Mouse (Mus musculus) right cerebral cortex, postnatal 36 days (tissue): ENCODE data around the gene Phip.

Experiments used
- DNase-seq, 2 experiments: peaks; one replicate each; pipeline ENCODE4 v3.0.0; 2022; ENCODE audit warnings: low spot score in 2 of 2, mixed read lengths in 1 of 2

Phip gene

DNA sequence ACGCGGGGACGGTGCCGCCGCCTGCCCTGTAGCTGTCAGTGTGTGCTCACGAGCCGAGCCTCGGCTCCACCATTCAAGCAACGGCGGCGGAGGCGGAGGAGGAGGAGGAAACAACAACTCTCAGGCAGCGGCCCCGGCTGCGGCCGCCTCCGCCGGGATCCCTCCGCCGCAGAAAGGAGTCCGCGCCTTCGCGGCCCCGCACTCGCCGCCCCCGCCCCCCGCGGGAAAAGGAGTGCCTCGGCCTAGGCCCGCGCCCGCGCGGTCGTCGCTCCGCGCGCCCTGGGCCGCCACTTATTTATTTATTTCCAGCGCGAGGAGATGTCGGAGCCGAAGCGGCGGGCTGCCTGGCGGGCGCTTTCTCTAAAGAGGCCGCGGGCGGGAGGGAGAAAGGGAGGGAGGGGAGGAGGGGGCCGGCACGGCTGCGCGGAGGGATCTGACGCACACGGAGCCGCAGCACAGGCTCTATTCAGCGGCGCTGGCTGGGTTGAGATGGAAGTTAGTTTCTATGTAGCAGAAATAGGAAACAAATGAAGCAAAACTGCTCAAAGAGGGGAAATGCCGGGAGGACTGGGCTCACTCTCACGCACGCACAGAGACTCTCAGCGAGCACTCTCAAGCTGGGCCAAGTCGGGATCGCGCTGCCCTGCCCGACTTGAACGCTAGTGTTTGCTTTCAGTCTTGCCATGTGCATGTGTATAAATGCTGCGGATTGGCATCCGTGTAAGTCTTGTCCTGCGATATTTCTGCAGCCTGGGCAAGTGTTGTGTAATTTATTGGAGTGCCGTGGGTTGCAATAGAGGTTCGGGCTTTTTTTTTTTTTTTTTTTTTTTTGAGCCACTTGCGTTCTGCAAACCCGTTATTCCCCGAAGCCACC is at the start of gene Phip:
Gene Phip, minus strand, starts transcription at position 175 of the 874 bp plus-strand sequence.
- peak; percentile 84 to 90 for DNase-seq

GRCm38 (mm10) chr9:83023724-83024123 is 48.4 kb upstream of the Phip start:
- DNase-seq: no peak

- no peak for DNase-seq
These were observed 39.2 kb upstream of the Phip start for GRCm38 (mm10) chr9:83014516-83014915.

DNA sequence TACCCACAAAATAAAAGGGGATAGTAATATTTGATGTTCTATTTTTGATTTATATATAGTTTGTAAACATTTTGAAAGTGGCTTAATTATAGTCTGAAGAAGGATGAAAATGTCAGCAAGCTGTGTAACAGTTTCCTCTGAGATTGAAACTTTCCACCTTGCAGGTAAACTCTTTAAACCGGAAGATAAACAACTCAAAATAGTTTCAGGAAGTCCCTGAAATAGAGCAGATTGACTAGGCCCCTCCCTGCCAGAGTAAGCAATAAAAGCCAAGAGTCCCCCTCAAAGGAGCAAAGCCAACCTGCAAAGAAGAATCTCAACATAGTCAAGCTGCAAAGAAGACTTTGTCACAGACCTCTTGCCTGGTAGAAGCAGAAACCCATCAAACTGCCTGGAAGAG is 33.0 kb upstream of the Phip start:
- DNase-seq: no peak

- DNase-seq: no peak
These were observed 26.0 kb upstream of the Phip start for GRCm38 (mm10) chr9:83001342-83001741.

- DNase-seq: no peak
These were observed 22.6 kb upstream of the Phip start for GRCm38 (mm10) chr9:82997765-82998500.

DNA sequence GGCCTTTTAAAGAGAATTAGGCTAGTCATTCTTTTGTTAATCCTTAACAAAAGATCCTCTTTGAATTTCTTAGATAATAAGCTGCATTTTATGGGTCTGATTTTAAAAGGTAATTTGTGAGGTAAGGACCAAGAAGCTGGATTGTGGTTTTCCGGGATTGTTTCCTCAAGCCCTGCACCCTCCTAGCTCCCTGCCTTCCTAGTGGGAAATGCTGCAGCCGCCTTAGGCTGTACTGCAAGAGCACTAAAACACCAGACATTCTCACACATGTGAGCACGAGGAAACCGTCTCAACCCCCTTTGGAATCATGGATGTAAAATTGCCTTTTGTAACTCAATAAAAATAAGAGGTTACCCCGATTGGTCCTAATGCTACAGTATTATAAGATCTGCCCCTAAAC is 1.6 kb upstream of the Phip start:
- no peak for DNase-seq

DNA sequence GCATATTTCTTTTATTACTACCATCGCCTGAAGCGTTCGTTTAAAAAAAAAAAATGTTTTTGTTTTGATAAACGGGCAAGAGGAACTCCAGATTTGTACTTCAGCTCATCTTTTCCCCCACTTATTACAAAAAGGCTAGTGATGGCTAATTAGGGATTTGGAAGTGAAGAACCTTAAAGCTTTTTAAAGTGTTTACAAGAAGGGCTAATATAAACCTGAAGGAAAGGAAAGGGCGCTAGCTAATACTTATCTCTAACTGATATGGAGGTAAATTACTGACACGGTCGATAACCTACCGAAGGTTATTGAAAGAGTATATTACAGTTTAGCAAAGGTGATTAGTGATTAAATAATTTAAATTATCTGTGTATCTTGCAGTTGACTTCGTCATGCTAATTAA is 903 bp upstream of the Phip start:
- no peak for DNase-seq

DNA sequence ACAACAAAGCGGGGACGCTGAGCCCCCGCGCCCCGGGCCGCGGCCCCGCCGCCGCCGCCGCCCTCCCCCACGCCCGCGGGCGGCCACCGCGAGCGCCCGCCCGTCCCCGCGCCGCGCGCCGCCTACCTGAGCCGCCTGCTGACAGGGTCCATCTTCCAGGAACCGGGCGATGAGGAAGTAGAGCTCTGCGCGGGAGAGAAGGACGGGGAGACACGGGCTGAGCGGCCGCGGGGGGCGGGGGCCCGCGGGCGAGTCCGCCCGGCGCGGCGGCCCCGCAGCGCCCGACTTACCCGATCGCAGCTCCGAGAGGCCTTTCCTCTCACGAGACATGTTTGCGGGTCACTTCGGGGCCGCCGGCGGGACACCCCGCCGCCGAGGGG is 364 bp downstream of the Phip start:
- DNase-seq: no peak

- DNase-seq: peak; percentile 87 to 88
These were observed 992 bp downstream of the Phip start for GRCm38 (mm10) chr9:82974187-82974861.

GRCm38 (mm10) chr9:82973321-82973892 is 1.9 kb downstream of the Phip start:
- DNase-seq: no peak

- no peak for DNase-seq
These were observed 3.9 kb downstream of the Phip start for GRCm38 (mm10) chr9:82971433-82971832.

GRCm38 (mm10) chr9:82967076-82967621 is 8.2 kb downstream of the Phip start:
- DNase-seq: no peak

DNA sequence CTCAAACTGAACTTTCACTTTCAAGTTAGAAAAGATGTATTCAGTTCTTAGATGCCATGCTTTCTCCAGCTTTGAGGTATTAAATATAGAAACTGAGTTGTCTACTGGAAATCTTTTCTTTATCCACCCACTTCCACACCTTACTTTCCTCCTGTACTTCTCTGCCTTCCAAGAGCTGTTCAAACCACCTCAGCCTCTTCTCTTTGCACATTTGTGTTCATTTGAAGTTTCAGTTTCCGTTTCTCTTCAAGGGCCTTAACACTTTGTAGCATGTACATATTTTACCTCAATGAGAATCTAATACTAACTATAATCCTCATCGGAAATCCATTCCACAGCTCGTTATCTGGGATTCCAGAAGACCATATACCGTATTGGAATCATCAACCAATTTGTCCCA is 11.3 kb downstream of the Phip start:
- DNase-seq: no peak

- DNase-seq: no peak
These were observed 14.0 kb downstream of the Phip start for GRCm38 (mm10) chr9:82961352-82961751.

GRCm38 (mm10) chr9:82955267-82955666 is 20.0 kb downstream of the Phip start:
- no peak for DNase-seq

DNA sequence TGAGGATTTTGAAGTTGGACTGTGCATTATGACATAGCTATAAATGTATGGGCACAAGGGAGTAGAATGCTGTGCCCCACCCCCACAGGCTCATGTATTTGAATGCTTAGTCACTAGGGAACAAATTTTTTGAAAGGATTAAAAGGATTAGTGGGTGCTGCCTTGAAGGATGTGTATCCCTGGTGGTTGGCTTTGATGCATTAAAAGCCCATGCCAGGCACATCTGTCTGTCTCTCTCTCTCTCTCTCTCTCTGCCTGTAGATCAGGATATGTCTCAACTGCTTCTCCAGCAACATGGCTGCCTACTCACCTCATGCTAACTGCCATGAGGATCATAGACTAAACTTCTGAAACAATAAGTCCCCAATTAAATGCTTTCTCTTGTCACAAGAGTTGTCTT is 23.0 kb downstream of the Phip start:
- no peak for DNase-seq

- DNase-seq: no peak
These were observed 23.8 kb downstream of the Phip start for GRCm38 (mm10) chr9:82951435-82952004.

DNA sequence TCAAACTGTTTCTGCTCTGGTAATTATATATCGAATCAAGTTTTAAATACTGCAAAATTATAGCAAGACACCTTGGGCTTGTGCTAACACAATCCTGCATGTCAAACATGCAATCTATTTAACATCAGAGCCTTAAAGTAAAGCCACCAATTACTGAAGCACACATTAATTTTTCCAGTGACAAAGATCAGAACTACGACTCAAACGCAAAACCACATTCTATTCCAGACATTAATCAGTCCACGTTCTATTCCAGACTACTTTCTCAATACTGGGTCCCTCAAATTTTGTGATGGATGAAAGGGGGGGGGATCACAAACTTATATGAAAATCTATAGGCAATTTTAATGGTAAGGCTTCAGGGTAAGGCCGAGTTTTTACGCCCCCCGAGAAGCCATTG is 68.1 kb downstream of the Phip start:
- no peak for DNase-seq

DNA sequence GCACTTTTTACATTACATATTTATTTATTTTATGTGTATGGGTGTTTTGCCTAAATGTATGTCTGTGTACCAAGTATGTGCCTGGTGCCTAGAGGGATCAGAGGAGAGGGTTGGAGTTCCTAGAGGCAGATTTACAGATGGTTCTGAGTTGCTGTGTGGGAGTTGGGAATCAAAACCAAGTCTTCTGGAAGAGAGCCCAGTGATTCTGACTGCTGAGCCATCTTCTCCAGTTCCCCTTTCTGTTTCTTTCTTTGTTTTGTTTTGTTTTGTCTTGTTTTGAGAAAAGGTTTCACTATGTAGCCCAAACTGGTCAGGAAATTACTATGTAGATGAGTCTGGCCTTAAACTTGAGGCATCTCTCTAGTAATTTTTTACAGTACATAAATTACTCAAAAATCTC is 86.7 kb downstream of the Phip start:
- DNase-seq: peak in 1 of 2 experiments; percentile 23

- no peak for DNase-seq
These were observed 91.1 kb downstream of the Phip start for GRCm38 (mm10) chr9:82884177-82884576.
